Mouse (Mus musculus) megakaryocyte, embryonic 14.5 days (primary cell): Measurements from ENCODE around the gene Pgap2.

ENCODE experiments used
- FLI1 ChIP-seq: IDR thresholded peaks from 2 replicates; pipeline ENCODE4 v1.6.1; 2012; ENCODE audit warnings: low read length, inconsistent platforms, mixed read lengths
- GATA1 ChIP-seq: IDR thresholded peaks from 3 replicates; pipeline ENCODE4 v1.6.1; 2012; ENCODE audit warnings: mixed read lengths, low read length, inconsistent platforms, borderline replicate concordance

DNA sequence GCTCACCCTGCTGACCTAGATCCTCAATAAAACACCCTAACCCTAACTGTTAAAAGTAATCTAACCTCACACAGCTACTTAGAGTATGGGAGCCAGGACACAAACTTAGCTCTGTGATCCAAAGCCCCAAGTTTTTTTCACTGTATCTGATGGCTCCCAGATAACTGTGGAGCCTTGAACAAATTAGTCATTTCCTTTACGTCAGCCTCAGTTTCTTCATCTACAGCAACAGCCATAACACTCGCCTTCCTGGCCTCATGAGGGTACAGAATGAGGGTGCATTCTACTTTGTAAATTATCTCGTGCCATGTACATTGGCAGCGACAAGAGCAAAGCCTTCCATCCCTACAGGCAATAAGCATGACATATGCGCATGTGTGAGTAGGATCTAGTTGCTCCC is 32.4 kb downstream of the Pgap2 start:
- TF ChIP-seq GATA1 (no peak), FLI1 (no peak)
